Mouse (Mus musculus): ENCODE measurements around the gene Ccdc86. TPM values are rescaled to one million over a fixed set of nuclear protein-coding genes. Genes with fewer than 3 reads are reported as not detected.

Ccdc86 gene
- polyA plus RNA-seq, 1 experiment from 2014 or later: 19.4 TPM

- Histone ChIP-seq H3K9ac (replicated peaks) (peak overlapping the region; percentile 66), H3K27me3 (0 out of 2 replicates have a peak, but pooled peaks cover 3% of the 10 kb centered on the region), H3K36me3 (peaks cover 31% of the 10 kb centered on the region), H3K9me3 (no peaks in the 10 kb centered on the region), H3K4me2 (replicated peaks) (peak overlapping the region; percentile 100), H3K4me1 (peaks cover 30% of the 10 kb centered on the region), H3K27ac (replicated peaks) (no peak overlapping the region), H3K4me3 (peak overlapping the region; percentile 71)
- ATAC-seq (replicated peaks): no peak
- 87% methylated on average over 5 of the region's 5 CpGs for WGBS
These were observed 1.8 kb downstream of the Ccdc86 start for GRCm38 (mm10) chr19:10947219-10947618.

GRCm38 (mm10) chr19:10946506-10946905 is 2.6 kb downstream of the Ccdc86 start:
- H3K4me2 ChIP-seq (replicated peaks): no peak overlapping the region; the same call in 1 of the 2 replicates

GRCm38 (mm10) chr19:10943955-10944354 is 5.1 kb downstream of the Ccdc86 start:
- no peaks in the 10 kb centered on the region for H3K9me3 ChIP-seq
- H3K4me3 ChIP-seq: no peak overlapping the region
- H3K27ac ChIP-seq (replicated peaks): no peak overlapping the region
- no peaks in the 10 kb centered on the region for H3K27me3 ChIP-seq
- peaks cover 46% of the 10 kb centered on the region for H3K4me1 ChIP-seq
- no peak overlapping the region for H3K4me2 ChIP-seq (replicated peaks)
- no peak overlapping the region for H3K9ac ChIP-seq (replicated peaks)
- 88% methylated on average over 3 of the region's 3 CpGs for WGBS
- ATAC-seq (replicated peaks): no peak
- H3K36me3 ChIP-seq: peaks cover 35% of the 10 kb centered on the region

More at GRCm38 (mm10) chr19:10946506-10946905, 2.6 kb downstream of the Ccdc86 start:
- no peak for ATAC-seq (replicated peaks)
- H3K36me3 ChIP-seq: peaks cover 35% of the 10 kb centered on the region
- no peaks in the 10 kb centered on the region for H3K27me3 ChIP-seq
- H3K4me3 ChIP-seq: no peak overlapping the region
- H3K9me3 ChIP-seq: no peaks in the 10 kb centered on the region
- WGBS: 84% methylated on average over 3 of the region's 3 CpGs
- no peak overlapping the region for H3K9ac ChIP-seq (replicated peaks)
- peaks cover 35% of the 10 kb centered on the region for H3K4me1 ChIP-seq
- no peak overlapping the region for H3K27ac ChIP-seq (replicated peaks)

- Histone ChIP-seq H3K36me3 (peaks cover 35% of the 10 kb centered on the region), H3K27me3 (no peaks in the 10 kb centered on the region), H3K4me2 (replicated peaks) (peak overlapping the region; percentile 69), H3K4me1 (peaks cover 19% of the 10 kb centered on the region), H3K27ac (replicated peaks) (peak overlapping the region; percentile 37), H3K9me3 (no peaks in the 10 kb centered on the region), H3K4me3 (peak overlapping the region; percentile 42), H3K9ac (replicated peaks) (peak overlapping the region; percentile 53)
- WGBS: 1% methylated on average over 40 of the region's 40 CpGs
- peak; percentile 82 for ATAC-seq (replicated peaks)
These were observed 8.1 kb downstream of the Ccdc86 start for GRCm38 (mm10) chr19:10940801-10941457.

GRCm38 (mm10) chr19:10940097-10940800 is 8.8 kb downstream of the Ccdc86 start:
- peak overlapping the region; percentile 53 for H3K9ac ChIP-seq (replicated peaks)
- peak overlapping the region; percentile 37 for H3K27ac ChIP-seq (replicated peaks)
- peaks cover 19% of the 10 kb centered on the region for H3K4me1 ChIP-seq
- H3K9me3 ChIP-seq: no peaks in the 10 kb centered on the region
- peak overlapping the region; percentile 69 for H3K4me2 ChIP-seq (replicated peaks)
- H3K27me3 ChIP-seq: no peaks in the 10 kb centered on the region
- H3K36me3 ChIP-seq: peaks cover 34% of the 10 kb centered on the region
- WGBS: 15% methylated on average over 37 of the region's 37 CpGs
- H3K4me3 ChIP-seq: peak overlapping the region; percentile 42
- peak; percentile 95 for ATAC-seq (replicated peaks)

- peaks cover 19% of the 10 kb centered on the region for H3K36me3 ChIP-seq
- no peak overlapping the region for H3K27ac ChIP-seq (replicated peaks)
- H3K9me3 ChIP-seq: no peaks in the 10 kb centered on the region
- H3K4me1 ChIP-seq: peaks cover 19% of the 10 kb centered on the region
- H3K9ac ChIP-seq (replicated peaks): no peak overlapping the region
- no peak overlapping the region for H3K4me2 ChIP-seq (replicated peaks)
- H3K4me3 ChIP-seq: no peak overlapping the region
- no peak for ATAC-seq (replicated peaks)
- WGBS: 81% methylated on average over 3 of the region's 3 CpGs
- no peaks in the 10 kb centered on the region for H3K27me3 ChIP-seq
These were observed 10.3 kb downstream of the Ccdc86 start for GRCm38 (mm10) chr19:10938771-10939170.

- Histone ChIP-seq H3K4me2 (replicated peaks) (no peak within 1 kb of the TSS), H3K9ac (replicated peaks) (no peak within 1 kb of the TSS), H3K36me3 (peaks cover 3% of the 10 kb centered on the region; the same call in 1 of the 2 replicates), H3K27ac (replicated peaks) (no peak within 1 kb of the TSS), H3K4me1 (peaks cover 19% of the 10 kb centered on the region), H3K27me3 (no peaks in the 10 kb centered on the region), H3K4me3 (no peak within 1 kb of the TSS), H3K9me3 (no peaks in the 10 kb centered on the region)
- 73% methylated on average over 5 of the region's 5 CpGs for WGBS
- ATAC-seq (replicated peaks): no peak
These were observed 11.9 kb downstream of the Ccdc86 start, which contains the start of gene Ptgdr2 for GRCm38 (mm10) chr19:10937110-10937563. TSS of gene Ptgdr2 (plus strand) at chr19:10937160.

GRCm38 (mm10) chr19:10936077-10936476 is 13.0 kb downstream of the Ccdc86 start:
- no peaks in the 10 kb centered on the region for H3K9me3 ChIP-seq
- no peak overlapping the region for H3K4me2 ChIP-seq (replicated peaks)
- no peak for ATAC-seq (replicated peaks)
- H3K27ac ChIP-seq (replicated peaks): no peak overlapping the region
- H3K27me3 ChIP-seq: no peaks in the 10 kb centered on the region
- no peaks in the 10 kb centered on the region for H3K36me3 ChIP-seq
- no peak overlapping the region for H3K9ac ChIP-seq (replicated peaks)
- 94% methylated on average over 5 of the region's 5 CpGs for WGBS
- H3K4me3 ChIP-seq: no peak overlapping the region
- peaks cover 10% of the 10 kb centered on the region for H3K4me1 ChIP-seq

GRCm38 (mm10) chr19:10935029-10935428 is 14.0 kb downstream of the Ccdc86 start:
- H3K36me3 ChIP-seq: no peaks in the 10 kb centered on the region
- H3K27ac ChIP-seq (replicated peaks): no peak overlapping the region
- H3K27me3 ChIP-seq: no peaks in the 10 kb centered on the region
- no peak overlapping the region for H3K4me3 ChIP-seq
- 0 out of 2 replicates have a peak, but pooled peaks cover under 1% of the 10 kb centered on the region for H3K4me1 ChIP-seq
- no peaks in the 10 kb centered on the region for H3K9me3 ChIP-seq
- WGBS: 20% methylated on average over 5 of the region's 5 CpGs
- no peak overlapping the region for H3K4me2 ChIP-seq (replicated peaks)
- H3K9ac ChIP-seq (replicated peaks): no peak overlapping the region
- ATAC-seq (replicated peaks): no peak

GRCm38 (mm10) chr19:10930641-10931040 is 18.4 kb downstream of the Ccdc86 start:
- no peak for ATAC-seq (replicated peaks)
- WGBS: 98% methylated on average over 2 of the region's 2 CpGs
- Histone ChIP-seq H3K4me3 (no peak overlapping the region), H3K9ac (replicated peaks) (no peak overlapping the region), H3K36me3 (no peaks in the 10 kb centered on the region), H3K4me2 (replicated peaks) (no peak overlapping the region), H3K9me3 (no peaks in the 10 kb centered on the region), H3K4me1 (no peaks in the 10 kb centered on the region), H3K27ac (replicated peaks) (no peak overlapping the region), H3K27me3 (no peaks in the 10 kb centered on the region)

GRCm38 (mm10) chr19:10926666-10927065 is 22.4 kb downstream of the Ccdc86 start:
- no peaks in the 10 kb centered on the region for H3K9me3 ChIP-seq
- no peak for ATAC-seq (replicated peaks)
- no peaks in the 10 kb centered on the region for H3K36me3 ChIP-seq
- H3K9ac ChIP-seq (replicated peaks): no peak overlapping the region
- H3K4me2 ChIP-seq (replicated peaks): no peak overlapping the region
- no peak overlapping the region for H3K4me3 ChIP-seq
- no peaks in the 10 kb centered on the region for H3K4me1 ChIP-seq
- H3K27me3 ChIP-seq: no peaks in the 10 kb centered on the region
- H3K27ac ChIP-seq (replicated peaks): no peak overlapping the region
- 43% methylated on average over 4 of the region's 4 CpGs for WGBS

- H3K4me1 ChIP-seq: no peaks in the 10 kb centered on the region
- H3K4me3 ChIP-seq: no peak overlapping the region
- ATAC-seq (replicated peaks): no peak
- 32% methylated on average over 6 of the region's 6 CpGs for WGBS
- no peaks in the 10 kb centered on the region for H3K27me3 ChIP-seq
- H3K4me2 ChIP-seq (replicated peaks): no peak overlapping the region
- no peaks in the 10 kb centered on the region for H3K36me3 ChIP-seq
- no peaks in the 10 kb centered on the region for H3K9me3 ChIP-seq
- no peak overlapping the region for H3K27ac ChIP-seq (replicated peaks)
- no peak overlapping the region for H3K9ac ChIP-seq (replicated peaks)
These were observed 22.9 kb downstream of the Ccdc86 start for GRCm38 (mm10) chr19:10926123-10926621.
